Mouse (Mus musculus): ENCODE results near the gene Ddc.

Ddc gene

GRCm38 (mm10) chr11:11907703-11908413 lies 9.9 kb upstream of the Ddc start:
- no peak for DNase-seq (ENCODE audit: low spot score in 2 of 2)

DNA sequence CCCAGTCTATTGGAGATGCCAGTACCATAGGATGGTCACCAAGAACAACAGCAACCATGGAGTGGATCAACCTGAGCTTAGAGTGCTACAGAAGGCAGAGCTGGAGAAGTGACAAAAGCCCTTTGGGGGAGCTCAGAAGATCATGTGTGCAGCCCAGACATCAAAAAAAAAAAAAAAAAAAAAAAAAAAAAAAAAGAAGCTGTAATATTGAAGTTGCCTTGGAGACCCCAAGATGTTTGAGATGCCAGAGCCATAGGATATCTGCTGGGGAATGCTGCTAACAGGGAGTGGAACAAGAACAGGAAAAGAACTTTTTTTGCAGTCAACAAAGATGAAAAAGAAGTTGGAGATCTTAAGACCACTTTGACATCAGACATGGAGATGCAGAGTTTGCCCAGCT lies 7.6 kb upstream of the Ddc start:
- no peak for DNase-seq (ENCODE audit: low spot score in 2 of 2)

DNA sequence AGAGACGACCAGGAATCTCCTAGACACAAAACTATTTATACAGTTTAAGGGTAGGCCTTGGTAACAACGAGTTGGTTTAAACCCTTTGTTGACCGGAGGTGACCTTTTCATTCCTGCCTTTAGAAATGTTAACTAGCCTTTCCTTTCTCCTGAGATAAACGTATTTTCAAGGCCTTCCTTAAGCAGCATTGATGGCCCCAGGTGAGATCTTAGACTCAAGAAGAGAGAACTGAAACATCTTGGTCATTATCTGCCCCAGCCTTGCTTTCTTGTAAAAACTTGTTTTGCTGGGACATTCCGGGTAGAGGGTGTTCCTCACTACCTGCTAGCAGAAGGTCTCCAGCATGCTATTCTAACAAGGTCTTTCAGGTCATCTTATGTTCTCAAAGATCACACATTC lies 7.1 kb upstream of the Ddc start:
- no peak for DNase-seq (ENCODE audit: low spot score in 2 of 2)

DNA sequence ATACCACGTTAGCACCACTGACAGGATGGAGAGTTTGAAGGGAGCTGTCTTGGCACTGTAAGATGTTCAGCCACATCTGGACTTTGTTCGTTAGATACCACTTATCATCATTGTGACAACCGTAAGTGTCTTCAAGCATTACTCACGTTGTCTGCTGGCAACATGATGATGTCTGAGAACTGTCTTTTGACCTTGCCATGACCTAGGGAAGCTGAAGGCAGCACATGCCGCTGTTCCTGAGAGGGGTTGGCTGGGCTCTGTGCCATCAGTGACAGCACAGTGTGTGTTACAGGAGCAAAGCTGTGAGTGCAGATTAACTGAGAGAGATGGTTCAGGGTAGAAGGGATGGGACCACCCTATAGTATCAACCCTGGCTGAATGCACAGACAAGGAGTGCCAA lies 3.6 kb upstream of the Ddc start:
- DNase-seq (ENCODE audit: low spot score in 2 of 2), result no peak

- no peak for DNase-seq (ENCODE audit: low spot score in 2 of 2)
Measured at GRCm38 (mm10) chr11:11898496-11898895, 552 bp upstream of the Ddc start.

DNA sequence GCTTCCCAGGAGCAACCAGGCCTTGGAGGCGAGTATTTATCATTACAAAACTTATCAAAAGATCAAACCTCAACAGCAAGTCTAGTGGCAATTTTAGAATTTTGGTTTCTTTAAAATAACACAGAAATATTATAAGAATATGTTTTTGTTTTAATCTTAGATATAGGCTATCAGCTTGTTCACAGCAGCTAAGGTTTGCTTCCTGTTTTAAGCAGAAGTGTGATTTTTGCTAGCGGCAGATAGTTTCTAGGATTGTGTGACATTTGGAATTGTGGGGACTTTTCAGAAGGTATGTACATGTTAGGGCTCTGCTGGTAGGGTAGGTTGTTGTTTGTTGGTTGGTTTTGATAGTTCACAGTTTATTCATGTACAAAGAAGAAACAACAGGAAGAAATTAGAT lies 2.5 kb downstream of the Ddc start:
- no peak for DNase-seq (ENCODE audit: low spot score in 2 of 2)

DNA sequence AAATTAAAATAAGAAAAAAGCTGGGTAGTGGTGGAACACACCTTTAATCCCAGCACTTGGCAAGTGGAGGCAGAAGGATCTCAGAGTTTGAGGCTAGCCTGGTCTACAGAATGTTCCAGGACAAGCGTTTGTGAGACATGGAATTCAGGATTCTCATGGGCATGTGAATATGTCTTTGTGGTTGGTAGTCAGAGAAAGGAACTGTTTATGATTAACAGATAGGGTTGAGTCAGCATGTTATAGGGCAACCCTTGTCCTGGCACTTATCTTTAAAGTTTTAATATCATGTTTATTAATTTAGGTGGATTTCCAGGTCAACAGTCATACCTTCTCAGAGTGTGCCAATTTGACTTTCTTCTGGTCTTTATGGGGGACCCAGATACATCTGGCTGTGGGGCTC lies 4.2 kb downstream of the Ddc start:
- DNase-seq (ENCODE audit: low spot score in 2 of 2), result no peak

GRCm38 (mm10) chr11:11892993-11893602 lies 4.8 kb downstream of the Ddc start:
- no peak for DNase-seq (ENCODE audit: low spot score in 2 of 2)

- DNase-seq (ENCODE audit: low spot score in 2 of 2), result no peak
Measured at GRCm38 (mm10) chr11:11891832-11892231, 6.1 kb downstream of the Ddc start.

GRCm38 (mm10) chr11:11890139-11890741 lies 7.7 kb downstream of the Ddc start:
- DNase-seq (ENCODE audit: low spot score in 2 of 2), result no peak

- DNase-seq (ENCODE audit: low spot score in 2 of 2), result no peak
Measured at GRCm38 (mm10) chr11:11888727-11889126, 9.2 kb downstream of the Ddc start.

DNA sequence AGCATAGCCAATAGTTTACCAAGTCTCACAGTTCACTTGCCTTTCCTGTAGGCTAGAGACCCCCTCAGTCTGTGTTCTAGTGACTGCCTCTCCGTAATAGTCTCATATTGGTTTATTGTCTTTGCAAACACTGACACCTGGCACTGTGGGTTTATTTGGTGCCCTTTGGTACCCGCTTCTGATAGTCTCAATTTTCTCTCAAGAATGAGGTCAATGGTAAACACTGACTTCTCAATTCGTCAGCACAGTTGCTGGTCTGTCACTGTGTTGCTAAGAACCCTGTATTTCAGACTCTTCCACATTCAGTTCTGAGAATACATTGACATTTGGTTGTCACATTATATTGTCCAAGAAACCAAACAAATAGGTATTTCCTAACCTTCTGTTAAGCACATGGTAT lies 9.9 kb downstream of the Ddc start:
- DNase-seq (ENCODE audit: low spot score in 2 of 2), result no peak

DNA sequence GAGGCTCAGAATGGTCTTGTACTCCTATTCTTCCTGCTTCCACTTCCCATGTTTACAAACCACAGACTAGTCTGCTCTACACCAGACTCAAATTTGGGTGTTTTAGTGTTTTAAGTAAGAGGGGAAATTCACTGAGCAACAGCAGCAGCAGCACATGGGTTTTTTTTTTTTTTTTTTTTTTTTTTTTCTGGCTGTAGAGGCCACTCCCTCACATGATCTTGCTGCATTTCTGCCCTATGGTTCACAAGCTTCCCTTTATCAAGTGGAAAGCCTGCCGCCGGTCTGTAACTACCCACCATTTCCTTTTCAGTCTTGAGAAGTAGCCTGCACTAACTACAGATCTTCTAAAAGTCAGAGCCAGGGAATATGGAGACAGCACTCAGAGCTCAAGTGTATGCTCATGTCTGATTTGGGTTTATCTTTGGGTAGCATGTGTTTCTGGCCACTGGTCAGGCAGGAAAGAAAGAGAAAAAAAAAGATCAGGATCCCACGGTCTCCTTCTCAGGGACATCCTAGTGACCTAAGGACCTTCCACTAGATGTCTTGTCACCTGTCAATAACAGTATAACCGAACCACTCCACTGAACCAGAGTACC lies 11.4 kb downstream of the Ddc start:
- DNase-seq (ENCODE audit: low spot score in 2 of 2), result no peak

- DNase-seq (ENCODE audit: low spot score in 2 of 2), result no peak
Measured at GRCm38 (mm10) chr11:11885921-11886320, 12.0 kb downstream of the Ddc start.

GRCm38 (mm10) chr11:11885246-11885643 lies 12.7 kb downstream of the Ddc start:
- no peak for DNase-seq (ENCODE audit: low spot score in 2 of 2)

- DNase-seq (ENCODE audit: low spot score in 2 of 2), result no peak
Measured at GRCm38 (mm10) chr11:11884533-11885245, 13.3 kb downstream of the Ddc start.

DNA sequence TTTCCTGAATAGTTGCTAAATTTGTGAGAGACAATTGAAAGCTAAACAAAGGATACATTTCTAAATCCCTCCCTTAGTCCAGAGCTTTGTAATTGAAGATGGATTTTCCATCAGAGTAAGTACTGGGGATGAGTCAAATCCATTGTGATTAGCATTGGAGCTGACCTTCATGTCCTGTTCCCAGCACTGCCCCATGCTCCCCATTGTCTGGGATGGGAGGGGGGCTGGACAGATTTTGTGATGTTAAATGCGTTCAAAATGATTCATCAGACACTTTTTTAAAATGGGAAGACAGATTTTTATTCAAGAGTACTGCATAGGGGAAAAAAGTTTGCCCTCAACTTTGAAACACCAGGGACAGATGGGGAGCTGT lies 16.2 kb downstream of the Ddc start:
- no peak for DNase-seq (ENCODE audit: low spot score in 2 of 2)

- no peak for DNase-seq (ENCODE audit: low spot score in 2 of 2)
Measured at GRCm38 (mm10) chr11:11881026-11881782, 16.7 kb downstream of the Ddc start.

GRCm38 (mm10) chr11:11880351-11880750 lies 17.6 kb downstream of the Ddc start:
- DNase-seq (ENCODE audit: low spot score in 2 of 2), result no peak

DNA sequence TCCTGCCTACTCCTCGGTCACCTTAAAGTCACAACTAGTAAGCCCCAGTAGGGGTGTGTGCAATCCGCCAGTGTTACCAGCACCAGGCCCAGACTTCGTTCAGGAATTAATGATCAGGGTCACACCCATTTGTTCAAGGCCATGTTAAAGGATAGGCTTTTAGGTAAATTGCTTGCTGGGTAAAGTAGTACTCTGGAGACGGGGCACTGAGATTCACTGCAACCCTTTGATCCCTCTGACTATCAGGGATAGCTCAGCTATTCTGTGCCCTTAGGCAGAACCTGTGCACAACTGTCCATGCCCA lies 18.3 kb downstream of the Ddc start:
- no peak for DNase-seq (ENCODE audit: low spot score in 2 of 2)

DNA sequence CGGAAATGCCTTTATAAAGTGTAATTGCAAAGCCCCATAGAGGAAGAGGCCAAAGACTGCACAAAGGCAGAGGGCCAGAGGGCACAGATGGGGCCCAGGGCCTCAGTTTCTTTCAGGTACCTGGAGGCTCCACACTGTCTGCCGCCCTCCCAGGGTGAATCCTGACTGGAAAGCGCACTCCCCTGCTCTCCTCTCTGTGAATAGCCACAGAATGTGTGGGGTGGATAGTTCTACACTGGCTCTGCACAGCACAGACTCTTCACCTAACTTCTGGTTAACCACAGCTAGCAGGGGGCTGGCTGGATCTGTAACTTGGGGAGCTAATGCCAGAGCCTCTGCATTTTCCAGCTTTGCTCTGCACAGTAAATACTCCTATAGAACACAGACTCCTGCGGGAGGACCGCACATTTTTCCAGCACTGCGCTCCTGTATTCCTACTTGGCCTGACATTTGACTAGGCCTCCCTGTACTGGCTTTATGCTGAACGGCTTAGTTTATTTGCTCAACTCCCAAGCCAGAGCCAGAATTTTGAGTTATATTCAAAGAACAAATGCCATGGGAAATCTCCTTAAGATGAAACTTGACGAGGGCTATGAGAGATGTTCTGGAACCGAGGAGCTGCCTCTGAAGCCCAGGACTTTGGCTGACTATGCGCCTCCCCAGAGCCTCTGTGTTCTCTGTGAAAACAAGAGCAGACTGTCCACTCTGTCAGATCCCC lies 18.8 kb downstream of the Ddc start:
- DNase-seq (ENCODE audit: low spot score in 2 of 2), result no peak
